Mouse (Mus musculus) myocyte (in vitro differentiated cells): ENCODE results near the gene Gad2.

Experiments used
- MAX ChIP-seq: IDR thresholded peaks from one replicate; pipeline ENCODE4 v1.6.1; 2011; ENCODE audit warnings: low read depth, mild to moderate bottlenecking, control low read depth
- POLR2A ChIP-seq: IDR thresholded peaks from one replicate; pipeline ENCODE4 v1.6.1; 2011; ENCODE audit warnings: low read depth, mild to moderate bottlenecking, control low read depth, moderate library complexity; ENCODE audit not compliant: insufficient read length
- USF1 ChIP-seq: IDR thresholded peaks from one replicate; pipeline ENCODE4 v1.6.1; 2011; ENCODE audit warnings: low read depth, mild to moderate bottlenecking, control low read depth, moderate library complexity

GRCm38 (mm10) chr2:22723927-22724534 is 102.0 kb downstream of the Gad2 start:
- no peak for TF ChIP-seq POLR2A
- TF ChIP-seq MAX: no peak
- no peak for TF ChIP-seq USF1
